ENCODE assay signal across 8 mouse cellular contexts in the genomic region with DNA sequence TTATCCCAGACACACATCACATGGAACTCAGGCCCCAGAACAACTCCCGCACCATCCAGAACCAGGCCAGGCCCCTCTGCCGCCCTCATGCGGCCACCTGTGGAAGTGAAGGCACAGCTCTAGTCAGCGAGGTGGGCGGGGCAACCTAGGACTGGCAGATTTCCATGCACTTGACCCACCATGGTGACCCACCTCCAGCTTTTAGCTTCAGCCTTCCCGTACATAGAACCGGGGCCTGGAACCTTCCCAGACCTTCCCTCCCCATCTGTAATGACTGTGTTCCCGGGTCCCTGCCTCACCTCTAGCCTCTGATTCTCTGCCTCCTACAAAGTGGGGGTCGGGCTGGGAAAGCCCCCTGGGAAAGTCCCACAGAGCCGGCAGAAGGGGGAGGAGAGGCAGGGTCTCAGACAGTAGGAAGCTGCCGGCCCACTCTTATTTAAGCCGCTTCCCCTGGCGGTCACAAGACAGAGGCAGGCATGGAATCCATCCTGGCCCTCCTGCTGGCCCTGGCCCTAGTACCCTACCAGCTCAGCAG. TPM values are rescaled to one million over a fixed set of nuclear protein-coding genes. Genes with fewer than 3 reads are reported as not detected.
A peak's percentile ranks its signal among the peaks of the same experiment; 100 is the strongest.
DNase-seq lines count a peak whose midpoint lies in the region; ATAC-seq and TF ChIP-seq lines count a peak whose summit lies in the region.

A gene (plus strand): TSS at position 429 of the 535 bp plus-strand sequence.

- no peaks in the 10 kb centered on the region for H3K36me3 ChIP-seq in midbrain, embryonic 11.5 days (ENCODE audit: control insufficient read depth, insufficient read depth, low read length)

- 13% methylated on average over 13 of the region's 13 CpGs for WGBS in midbrain, embryonic 11.5 days

- H3K9me3 ChIP-seq in midbrain, embryonic 11.5 days (ENCODE audit: control insufficient read depth, low read length) = no peaks in the 10 kb centered on the region

- intact Hi-C loops in heart, postnatal 14 days (cut with DNase I) = no loop called here

- no peak for TF ChIP-seq CTCF in Patski (IDR thresholded peaks at IDR 0.05)

- H3K27ac ChIP-seq in midbrain, embryonic 11.5 days (ENCODE audit: low read depth, low read length) = no peak within 1 kb of the TSS

- CTCF ChIA-PET in Patski (lab: Charles Lee) = interaction anchor here (1.6 kb wide), 1 partner anchor 69 kb away, joined by 7 read pairs; no protein-coding TSS in a partner anchor

- no peak within 1 kb of the TSS for H3K4me3 ChIP-seq in midbrain, embryonic 11.5 days (ENCODE audit: low read depth, low read length)

- no peak for ATAC-seq in CD4-positive, CD25-positive, alpha-beta regulatory T cell, adult 4 months
- ATAC-seq in Patski = peak; percentile 55
- ATAC-seq in midbrain, embryonic 11.5 days (ENCODE audit: low FRiP score) = peak; percentile 25

- H3K4me1 ChIP-seq in midbrain, embryonic 11.5 days (ENCODE audit: control insufficient read depth, insufficient read depth, low read length) = peaks cover 5% of the 10 kb centered on the region; the same call in 1 of the 2 replicates

- DNase-seq in CD4-positive, CD25-positive, alpha-beta regulatory T cell, adult 2 months (ENCODE audit: low read depth, low spot score) = peak; percentile 86
- DNase-seq in Patski (ENCODE audit: low read depth, low spot score) = no peak
- DNase-seq in cerebellum, postnatal 25 days = peak; percentile 80 to 88
- DNase-seq in heart, postnatal 14 days = peak; percentile 71 to 79
- peak; percentile 54 to 69 for DNase-seq in layer of hippocampus, postnatal 25 days (ENCODE audit: extremely low spot score in 1 of 2, low spot score in 1 of 2)
- DNase-seq in midbrain, embryonic 11.5 days (ENCODE audit: low spot score, missing footprints) = peak; percentile 99
- DNase-seq in spleen, postnatal 14 days (ENCODE audit: low spot score in 2 of 2) = peak; percentile 49 to 66

- H3K9ac ChIP-seq in midbrain, embryonic 11.5 days (ENCODE audit: low read length) = no peak within 1 kb of the TSS

- no peaks in the 10 kb centered on the region for H3K27me3 ChIP-seq in Patski
- H3K27me3 ChIP-seq in midbrain, embryonic 11.5 days (ENCODE audit: control insufficient read depth, insufficient read depth, low read length) = no peaks in the 10 kb centered on the region

- no peak within 1 kb of the TSS for H3K4me2 ChIP-seq in midbrain, embryonic 11.5 days

- in situ Hi-C loops in Patski (cut with MboI; ENCODE audit: low pct_unique_long_range_greater_than_20kb) = no loop called here

- POLR2A ChIA-PET in Patski (lab: Charles Lee) = no interaction called here

RNA-seq across cellular contexts. Expression of the gene that starts here (rescaled TPM):
- under 1 TPM; 0.23 to 0.73 TPM for polyA plus RNA-seq in CD4-positive, CD25-positive, alpha-beta regulatory T cell, adult 4 months (2017; shearing (Covaris generic))
- polyA plus RNA-seq in Patski (2021) = not detected
- total RNA-seq in heart, postnatal 14 days (2021) = under 1 TPM in 1 of 2 experiments, not detected in 1; 0.37 TPM
- total RNA-seq in layer of hippocampus, postnatal 25 days (2021) = not detected
- polyA plus RNA-seq in midbrain, embryonic 11.5 days (2014; fragmentation: Nextera tagmentation; extraction: Ambion mirVana) = 1.2 and 1.4 TPM in 2 replicates

Comparison
In these comparisons a context has a peak if more than half of its experiments do, and no peak if none do; other contexts are left out.
1. Peak in ATAC-seq in Patski; RNA of the gene not detected or under 1 TPM.
2. Peak in DNase-seq in heart, postnatal 14 days; RNA of the gene not detected or under 1 TPM.
3. Peak in DNase-seq in layer of hippocampus, postnatal 25 days; RNA of the gene not detected or under 1 TPM.